Mouse (Mus musculus): ENCODE measurements around the gene Mex3a. TPM values are rescaled to one million over a fixed set of nuclear protein-coding genes. Genes with fewer than 3 reads are reported as not detected.
"Not testable (repeated sequence)": the region's sequence is repeated elsewhere in the genome, so short reads cannot be mapped to it uniquely, and the experiment has no call there.

Mex3a gene
- polyA plus RNA-seq, 1 experiment from 2014 or later, result 1.2 TPM

GRCm38 (mm10) chr3:88577846-88578245 lies 45.7 kb downstream of the Mex3a start:
- H3K4me3 ChIP-seq (replicated peaks), result not testable (repeated sequence)
- WGBS (ENCODE audit: insufficient replicate concordance), result 73% methylated on average over 5 of the region's 5 CpGs

GRCm38 (mm10) chr3:88578498-88579424 lies 46.6 kb downstream of the Mex3a start:
- Histone ChIP-seq H3K9ac (peak overlapping the region; percentile 96), H3K27ac (peak overlapping the region; percentile 9; the same call in 1 of the 2 replicates), H3K4me3 (replicated peaks) (peak overlapping the region; percentile 97), H3K4me2 (peak overlapping the region; percentile 83), H3K4me1 (replicated peaks) (peaks cover 23% of the 10 kb centered on the region), H3K9me3 (replicated peaks) (no peaks in the 10 kb centered on the region), H3K36me3 (peaks cover 32% of the 10 kb centered on the region), H3K27me3 (no peaks in the 10 kb centered on the region)
- ATAC-seq (ENCODE audit: low read depth) (peak; percentile 42; the same call in 1 of the 2 replicates), DNase-seq (no peak)
- 39% methylated on average over 8 of the region's 8 CpGs for WGBS (ENCODE audit: insufficient replicate concordance)

More at GRCm38 (mm10) chr3:88577846-88578245, 45.7 kb downstream of the Mex3a start:
- H3K9me3 ChIP-seq (replicated peaks); H3K27ac ChIP-seq; ATAC-seq (ENCODE audit: low read depth); H3K27me3 ChIP-seq; H3K4me2 ChIP-seq; H3K9ac ChIP-seq; DNase-seq: not testable (repeated sequence)
- Histone ChIP-seq H3K4me1 (replicated peaks) (peaks cover 23% of the 10 kb centered on the region), H3K36me3 (peaks cover 23% of the 10 kb centered on the region)

GRCm38 (mm10) chr3:88579454-88580117 lies 47.4 kb downstream of the Mex3a start:
- H3K36me3 ChIP-seq, result peaks cover 40% of the 10 kb centered on the region
- H3K9me3 ChIP-seq (replicated peaks), result no peaks in the 10 kb centered on the region
- DNase-seq (peak; percentile 73), ATAC-seq (ENCODE audit: low read depth) (peak; percentile 89)
- peak overlapping the region; percentile 97 for H3K4me3 ChIP-seq (replicated peaks)
- peak overlapping the region; percentile 86 for H3K27ac ChIP-seq
- H3K27me3 ChIP-seq, result no peaks in the 10 kb centered on the region
- H3K9ac ChIP-seq, result peak overlapping the region; percentile 96
- H3K4me2 ChIP-seq, result peak overlapping the region; percentile 83
- WGBS (ENCODE audit: insufficient replicate concordance), result under 1% methylated on average over 34 of the region's 34 CpGs
- H3K4me1 ChIP-seq (replicated peaks), result peaks cover 23% of the 10 kb centered on the region

DNA sequence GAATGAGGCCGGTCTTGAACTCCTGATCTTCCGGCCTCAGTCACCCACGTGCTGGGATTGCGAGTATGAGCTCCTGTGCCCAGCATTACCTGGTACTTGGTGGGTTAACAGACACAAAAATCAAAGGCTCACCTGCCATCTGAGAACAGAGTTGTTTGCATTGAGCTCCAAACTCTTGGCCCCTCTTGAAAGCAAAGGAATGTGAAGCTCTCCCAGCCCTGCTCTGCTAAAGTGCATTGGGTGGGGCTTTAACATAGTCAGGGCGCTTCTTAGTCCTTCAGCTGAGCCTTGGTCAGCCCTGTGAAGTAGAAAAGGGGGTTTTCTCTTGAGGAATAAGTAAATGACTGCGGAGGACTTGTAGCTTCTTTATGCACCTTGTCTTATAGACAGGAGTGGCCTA lies 53.6 kb downstream of the Mex3a start:
- Histone ChIP-seq H3K9me3 (replicated peaks) (no peaks in the 10 kb centered on the region), H3K27me3 (no peaks in the 10 kb centered on the region), H3K36me3 (peaks cover 74% of the 10 kb centered on the region), H3K4me3 (replicated peaks) (no peak overlapping the region), H3K4me1 (replicated peaks) (peaks cover 6% of the 10 kb centered on the region), H3K9ac (no peak overlapping the region), H3K27ac (no peak overlapping the region), H3K4me2 (no peak overlapping the region)
- WGBS (ENCODE audit: insufficient replicate concordance), result 87% methylated on average over 6 of the region's 6 CpGs
- ATAC-seq (ENCODE audit: low read depth), result no peak
- no peak for DNase-seq

- Histone ChIP-seq H3K9ac (no peak overlapping the region), H3K4me3 (replicated peaks) (no peak overlapping the region), H3K36me3 (peaks cover 65% of the 10 kb centered on the region), H3K4me2 (no peak overlapping the region), H3K4me1 (replicated peaks) (peaks cover 8% of the 10 kb centered on the region; the same call in 1 of the 2 replicates), H3K9me3 (replicated peaks) (no peaks in the 10 kb centered on the region), H3K27me3 (no peaks in the 10 kb centered on the region), H3K27ac (no peak overlapping the region)
- WGBS (ENCODE audit: insufficient replicate concordance), result 85% methylated on average over 5 of the region's 5 CpGs
- DNase-seq (no peak), ATAC-seq (ENCODE audit: low read depth) (no peak)
These were observed 54.4 kb downstream of the Mex3a start for GRCm38 (mm10) chr3:88586640-88587039.

- H3K27ac ChIP-seq, result no peak overlapping the region
- H3K9me3 ChIP-seq (replicated peaks), result no peaks in the 10 kb centered on the region
- WGBS (ENCODE audit: insufficient replicate concordance), result 37% methylated on average over 5 of the region's 5 CpGs
- peaks cover 36% of the 10 kb centered on the region for H3K36me3 ChIP-seq
- no peak overlapping the region for H3K4me2 ChIP-seq
- H3K4me1 ChIP-seq (replicated peaks), result peaks cover 28% of the 10 kb centered on the region
- H3K4me3 ChIP-seq (replicated peaks), result no peak overlapping the region
- DNase-seq (no peak), ATAC-seq (ENCODE audit: low read depth) (no peak)
- H3K9ac ChIP-seq, result no peak overlapping the region
- no peaks in the 10 kb centered on the region for H3K27me3 ChIP-seq
These were observed 58.1 kb downstream of the Mex3a start for GRCm38 (mm10) chr3:88590246-88590645.

MicroRNAs within 50 kb of the gene (microRNA counts, 519-probe panel; counts per million panel counts)
- 114 counts per million for microRNA mmu-miR-1905

Small RNAs within 50 kb of the gene (microRNA-seq; reads per million reads assigned to microRNA genes)
- gene Mir1905, result not detected

Other genes starting within 250 kb of the Mex3a start
- 1.3 TPM in 1 of 2 replicates, not detected in the other for gene Gm38392, start 245.2 kb upstream of the Mex3a start, polyA plus RNA-seq (2015; fragmentation: Nextera tagmentation; extraction: Ambion mirVana)
- 6.3 and 6.9 TPM in 2 replicates for gene Tsacc, start 235.4 kb upstream of the Mex3a start, polyA plus RNA-seq (2015; fragmentation: Nextera tagmentation; extraction: Ambion mirVana)
- 376 and 404 TPM in 2 replicates for gene Cct3, start 235.3 kb upstream of the Mex3a start, polyA plus RNA-seq (2015; fragmentation: Nextera tagmentation; extraction: Ambion mirVana)
- 89.4 and 92.9 TPM in 2 replicates for gene Glmp, start 207.4 kb upstream of the Mex3a start, polyA plus RNA-seq (2015; fragmentation: Nextera tagmentation; extraction: Ambion mirVana)
- gene Tmem79, start 196.2 kb upstream of the Mex3a start, polyA plus RNA-seq (2015; fragmentation: Nextera tagmentation; extraction: Ambion mirVana), result 1.5 TPM in 2 replicates
- 31.8 and 33.2 TPM in 2 replicates for gene Smg5, start 196.1 kb upstream of the Mex3a start, polyA plus RNA-seq (2015; fragmentation: Nextera tagmentation; extraction: Ambion mirVana)
- 7.5 and 7.7 TPM in 2 replicates for gene Paqr6, start 167.8 kb upstream of the Mex3a start, polyA plus RNA-seq (2015; fragmentation: Nextera tagmentation; extraction: Ambion mirVana)
- 0.17 and 0.29 TPM in 2 replicates for gene Bglap3, start 159.7 kb upstream of the Mex3a start, polyA plus RNA-seq (2015; fragmentation: Nextera tagmentation; extraction: Ambion mirVana)
- gene Bglap2, start 153.7 kb upstream of the Mex3a start, polyA plus RNA-seq (2015; fragmentation: Nextera tagmentation; extraction: Ambion mirVana), result not detected in 2 replicates
- not detected in 2 replicates for gene Bglap, start 147.9 kb upstream of the Mex3a start, polyA plus RNA-seq (2015; fragmentation: Nextera tagmentation; extraction: Ambion mirVana)
- 97.1 and 105 TPM in 2 replicates for gene Pmf1, start 122.1 kb upstream of the Mex3a start, polyA plus RNA-seq (2015; fragmentation: Nextera tagmentation; extraction: Ambion mirVana)
- gene Slc25a44, start 107.3 kb upstream of the Mex3a start, polyA plus RNA-seq (2015; fragmentation: Nextera tagmentation; extraction: Ambion mirVana), result 10.4 and 13.2 TPM in 2 replicates
- 13.8 and 15.8 TPM in 2 replicates for gene Sema4a, start 71.2 kb upstream of the Mex3a start, polyA plus RNA-seq (2015; fragmentation: Nextera tagmentation; extraction: Ambion mirVana)
- gene Lmna, start 22.4 kb upstream of the Mex3a start, polyA plus RNA-seq (2015; fragmentation: Nextera tagmentation; extraction: Ambion mirVana), result 165 and 184 TPM in 2 replicates
- gene Rab25, start 15.9 kb downstream of the Mex3a start, polyA plus RNA-seq (2015; fragmentation: Nextera tagmentation; extraction: Ambion mirVana), result 0.15 TPM in 1 of 2 replicates, not detected in the other
- 88.4 and 95.9 TPM in 2 replicates for gene Lamtor2, start 20.7 kb downstream of the Mex3a start, polyA plus RNA-seq (2015; fragmentation: Nextera tagmentation; extraction: Ambion mirVana)
- gene Ubqln4, start 21.4 kb downstream of the Mex3a start, polyA plus RNA-seq (2015; fragmentation: Nextera tagmentation; extraction: Ambion mirVana), result 20.7 and 22.8 TPM in 2 replicates
- gene Ssr2, start 43.5 kb downstream of the Mex3a start, polyA plus RNA-seq (2015; fragmentation: Nextera tagmentation; extraction: Ambion mirVana), result 187 and 206 TPM in 2 replicates
- gene Arhgef2, start 73.6 kb downstream of the Mex3a start, polyA plus RNA-seq (2015; fragmentation: Nextera tagmentation; extraction: Ambion mirVana), result 16.4 and 17.9 TPM in 2 replicates
- gene Rxfp4, start 120.7 kb downstream of the Mex3a start, polyA plus RNA-seq (2015; fragmentation: Nextera tagmentation; extraction: Ambion mirVana), result not detected in 2 replicates
- gene Khdc4, start 153.4 kb downstream of the Mex3a start, polyA plus RNA-seq (2015; fragmentation: Nextera tagmentation; extraction: Ambion mirVana), result 23.8 and 29.9 TPM in 2 replicates
- 34.4 and 36.3 TPM in 2 replicates for gene Rit1, start 184.4 kb downstream of the Mex3a start, polyA plus RNA-seq (2015; fragmentation: Nextera tagmentation; extraction: Ambion mirVana)
- 1.2 and 1.3 TPM in 2 replicates for gene Syt11, start 242.8 kb downstream of the Mex3a start, polyA plus RNA-seq (2015; fragmentation: Nextera tagmentation; extraction: Ambion mirVana)